Mouse (Mus musculus): Measurements from ENCODE around the gene Ereg. TPM values are rescaled to one million over a fixed set of nuclear protein-coding genes. Genes with fewer than 3 reads are reported as not detected.

Gene Ereg
- polyA plus RNA-seq, 1 experiment: not detected

- Histone ChIP-seq H3K4me3 (ENCODE audit: insufficient read depth, low read length) (no peak overlapping the region), H3K4me1 (ENCODE audit: control insufficient read depth, insufficient read depth, low read length) (no peaks in the 10 kb centered on the region), H3K27ac (ENCODE audit: insufficient read depth, low read length) (no peak overlapping the region)
- TF ChIP-seq POLR2A (IDR thresholded peaks at IDR 0.05; ENCODE audit: extremely low read depth, insufficient read depth, low read length) (no peak), CTCF (IDR thresholded peaks at IDR 0.05; ENCODE audit: extremely low read depth, insufficient read depth, low read length) (no peak)
Measured at GRCm38 (mm10) chr5:91048397-91048796, 26.0 kb upstream of the Ereg start.

- H3K4me3 ChIP-seq (ENCODE audit: insufficient read depth, low read length): no peak overlapping the region
- H3K27ac ChIP-seq (ENCODE audit: insufficient read depth, low read length): no peak overlapping the region
- no peaks in the 10 kb centered on the region for H3K4me1 ChIP-seq (ENCODE audit: control insufficient read depth, insufficient read depth, low read length)
- TF ChIP-seq POLR2A (IDR thresholded peaks at IDR 0.05; ENCODE audit: extremely low read depth, insufficient read depth, low read length) (no peak), CTCF (IDR thresholded peaks at IDR 0.05; ENCODE audit: extremely low read depth, insufficient read depth, low read length) (no peak)
Measured at GRCm38 (mm10) chr5:91072340-91072739, 2.1 kb upstream of the Ereg start.

GRCm38 (mm10) chr5:91073626-91074025, 796 bp upstream of the Ereg start:
- H3K4me3 ChIP-seq (ENCODE audit: insufficient read depth, low read length): no peak overlapping the region
- no peak overlapping the region for H3K27ac ChIP-seq (ENCODE audit: insufficient read depth, low read length)
- no peak for TF ChIP-seq CTCF (IDR thresholded peaks at IDR 0.05; ENCODE audit: extremely low read depth, insufficient read depth, low read length)
- TF ChIP-seq POLR2A (IDR thresholded peaks at IDR 0.05; ENCODE audit: extremely low read depth, insufficient read depth, low read length): no peak
- no peaks in the 10 kb centered on the region for H3K4me1 ChIP-seq (ENCODE audit: control insufficient read depth, insufficient read depth, low read length)

- TF ChIP-seq POLR2A (IDR thresholded peaks at IDR 0.05; ENCODE audit: extremely low read depth, insufficient read depth, low read length): no peak
- TF ChIP-seq CTCF (IDR thresholded peaks at IDR 0.05; ENCODE audit: extremely low read depth, insufficient read depth, low read length): no peak
- Histone ChIP-seq H3K27ac (ENCODE audit: insufficient read depth, low read length) (no peak overlapping the region), H3K4me1 (ENCODE audit: control insufficient read depth, insufficient read depth, low read length) (no peaks in the 10 kb centered on the region), H3K4me3 (ENCODE audit: insufficient read depth, low read length) (no peak overlapping the region)
Measured at GRCm38 (mm10) chr5:91074026-91074425, 396 bp upstream of the Ereg start.

- Histone ChIP-seq H3K4me1 (ENCODE audit: control insufficient read depth, insufficient read depth, low read length) (no peaks in the 10 kb centered on the region), H3K4me3 (ENCODE audit: insufficient read depth, low read length) (no peak overlapping the region), H3K27ac (ENCODE audit: insufficient read depth, low read length) (no peak overlapping the region)
- TF ChIP-seq CTCF (IDR thresholded peaks at IDR 0.05; ENCODE audit: extremely low read depth, insufficient read depth, low read length) (no peak), POLR2A (IDR thresholded peaks at IDR 0.05; ENCODE audit: extremely low read depth, insufficient read depth, low read length) (no peak)
Measured at GRCm38 (mm10) chr5:91075021-91075420, 599 bp downstream of the Ereg start.

GRCm38 (mm10) chr5:91083016-91083415, 8.6 kb downstream of the Ereg start:
- no peak overlapping the region for H3K27ac ChIP-seq (ENCODE audit: insufficient read depth, low read length)
- TF ChIP-seq POLR2A (IDR thresholded peaks at IDR 0.05; ENCODE audit: extremely low read depth, insufficient read depth, low read length) (no peak), CTCF (IDR thresholded peaks at IDR 0.05; ENCODE audit: extremely low read depth, insufficient read depth, low read length) (no peak)
- no peak overlapping the region for H3K4me3 ChIP-seq (ENCODE audit: insufficient read depth, low read length)
- H3K4me1 ChIP-seq (ENCODE audit: control insufficient read depth, insufficient read depth, low read length): no peaks in the 10 kb centered on the region

- TF ChIP-seq CTCF (IDR thresholded peaks at IDR 0.05; ENCODE audit: extremely low read depth, insufficient read depth, low read length) (no peak), POLR2A (IDR thresholded peaks at IDR 0.05; ENCODE audit: extremely low read depth, insufficient read depth, low read length) (no peak)
- Histone ChIP-seq H3K27ac (ENCODE audit: insufficient read depth, low read length) (no peak overlapping the region), H3K4me1 (ENCODE audit: control insufficient read depth, insufficient read depth, low read length) (no peaks in the 10 kb centered on the region), H3K4me3 (ENCODE audit: insufficient read depth, low read length) (no peak overlapping the region)
Measured at GRCm38 (mm10) chr5:91085291-91085690, 10.9 kb downstream of the Ereg start.

GRCm38 (mm10) chr5:91090301-91090700, 15.9 kb downstream of the Ereg start:
- no peak overlapping the region for H3K27ac ChIP-seq (ENCODE audit: insufficient read depth, low read length)
- H3K4me3 ChIP-seq (ENCODE audit: insufficient read depth, low read length): no peak overlapping the region
- no peaks in the 10 kb centered on the region for H3K4me1 ChIP-seq (ENCODE audit: control insufficient read depth, insufficient read depth, low read length)
- TF ChIP-seq CTCF (IDR thresholded peaks at IDR 0.05; ENCODE audit: extremely low read depth, insufficient read depth, low read length): no peak
- TF ChIP-seq POLR2A (IDR thresholded peaks at IDR 0.05; ENCODE audit: extremely low read depth, insufficient read depth, low read length): no peak

- no peak overlapping the region for H3K27ac ChIP-seq (ENCODE audit: insufficient read depth, low read length)
- no peak overlapping the region for H3K4me3 ChIP-seq (ENCODE audit: insufficient read depth, low read length)
- TF ChIP-seq POLR2A (IDR thresholded peaks at IDR 0.05; ENCODE audit: extremely low read depth, insufficient read depth, low read length): no peak
- TF ChIP-seq CTCF (IDR thresholded peaks at IDR 0.05; ENCODE audit: extremely low read depth, insufficient read depth, low read length): no peak
- no peaks in the 10 kb centered on the region for H3K4me1 ChIP-seq (ENCODE audit: control insufficient read depth, insufficient read depth, low read length)
Measured at GRCm38 (mm10) chr5:91097911-91098614, 23.6 kb downstream of the Ereg start.

- no peak for TF ChIP-seq CTCF (IDR thresholded peaks at IDR 0.05; ENCODE audit: extremely low read depth, insufficient read depth, low read length)
- TF ChIP-seq POLR2A (IDR thresholded peaks at IDR 0.05; ENCODE audit: extremely low read depth, insufficient read depth, low read length): no peak
- Histone ChIP-seq H3K4me3 (ENCODE audit: insufficient read depth, low read length) (no peak overlapping the region), H3K27ac (ENCODE audit: insufficient read depth, low read length) (no peak overlapping the region), H3K4me1 (ENCODE audit: control insufficient read depth, insufficient read depth, low read length) (no peaks in the 10 kb centered on the region)
Measured at GRCm38 (mm10) chr5:91101742-91102141, 27.3 kb downstream of the Ereg start.

All from cortical plate, adult 2 months (tissue).